Mouse (Mus musculus) urinary bladder, postnatal 4 days (tissue): ENCODE results near the gene Pth1r.
A peak's percentile ranks its signal among the peaks of the same experiment; 100 is the strongest.

Experiments
- DNase-seq, 2 experiments: peaks; one replicate each; pipeline ENCODE4 v3.0.0; 2021 to 2022; ENCODE audit warnings: low spot score in 2 of 2

Pth1r gene

GRCm38 (mm10) chr9:110750404-110751187 is 3.7 kb upstream of the Pth1r start:
- no peak for DNase-seq

GRCm38 (mm10) chr9:110748451-110748850 is 1.5 kb upstream of the Pth1r start:
- no peak for DNase-seq

GRCm38 (mm10) chr9:110746238-110746637 is 707 bp downstream of the Pth1r start:
- DNase-seq: no peak

- no peak for DNase-seq
These were observed 1.2 kb downstream of the Pth1r start for GRCm38 (mm10) chr9:110745752-110746151.

- peak in 1 of 2 experiments; percentile 36 for DNase-seq
These were observed 3.3 kb downstream of the Pth1r start for GRCm38 (mm10) chr9:110743456-110744323.

- peak in 1 of 2 experiments; percentile 65 for DNase-seq
These were observed 3.9 kb downstream of the Pth1r start for GRCm38 (mm10) chr9:110742951-110743455.

- no peak for DNase-seq
These were observed 4.5 kb downstream of the Pth1r start for GRCm38 (mm10) chr9:110742295-110742950.

- DNase-seq: no peak
These were observed 5.1 kb downstream of the Pth1r start, which contains the start of gene Myl3 for GRCm38 (mm10) chr9:110741711-110742294. Gene Myl3 (plus strand): TSS chr9:110741861.

GRCm38 (mm10) chr9:110739961-110740360 is 7.0 kb downstream of the Pth1r start:
- no peak for DNase-seq

- DNase-seq: no peak
These were observed 8.9 kb downstream of the Pth1r start for GRCm38 (mm10) chr9:110738054-110738453.

GRCm38 (mm10) chr9:110736362-110736761 is 10.6 kb downstream of the Pth1r start:
- DNase-seq: no peak

GRCm38 (mm10) chr9:110734154-110734553 is 12.8 kb downstream of the Pth1r start:
- DNase-seq: no peak

- no peak for DNase-seq
These were observed 13.8 kb downstream of the Pth1r start for GRCm38 (mm10) chr9:110733102-110733501.

GRCm38 (mm10) chr9:110732623-110733022 is 14.3 kb downstream of the Pth1r start:
- peak; percentile 77 to 81 for DNase-seq

GRCm38 (mm10) chr9:110731859-110732258 is 15.1 kb downstream of the Pth1r start:
- DNase-seq: no peak

- DNase-seq: peak in 1 of 2 experiments; percentile 80
These were observed 17.1 kb downstream of the Pth1r start for GRCm38 (mm10) chr9:110729841-110730240.

GRCm38 (mm10) chr9:110726867-110727266 is 20.1 kb downstream of the Pth1r start:
- no peak for DNase-seq

- no peak for DNase-seq
These were observed 21.2 kb downstream of the Pth1r start for GRCm38 (mm10) chr9:110725721-110726135.

- no peak for DNase-seq
These were observed 24.9 kb downstream of the Pth1r start for GRCm38 (mm10) chr9:110722060-110722459.

GRCm38 (mm10) chr9:110719977-110720376 is 27.0 kb downstream of the Pth1r start:
- no peak for DNase-seq

GRCm38 (mm10) chr9:110718810-110719209 is 28.1 kb downstream of the Pth1r start:
- no peak for DNase-seq
